In genomic region chr4:77675798-77676197, GRCm38 (mm10) we compare ENCODE assay signal across 16 mouse cellular contexts.
"Had no signal": no experiment of that assay in that cellular context is flagged by ENCODE, and none has a peak within 500 bp of the region (broad histone marks: within the 10 kb centered on the region; RNA-seq: fewer than 3 reads in every experiment).

No protein-coding gene starts in this region.

- H3K27ac ChIP-seq: liver, embryonic 14.5 days; midbrain, embryonic 10.5 days; midbrain, embryonic 12.5 days; midbrain, embryonic 15.5 days; neural tube, embryonic 13.5 days; neural tube, embryonic 15.5 days had no signal

- DNase-seq: lung, adult 18-20 months; lung, embryonic 14.5 days; lung, postnatal 10 days; lung, postnatal 4 days; retina, postnatal 1 day; right cerebral cortex, postnatal 14 days; spleen, adult 18-20 months; thymus, postnatal 14 days; thymus, postnatal 36 days had no signal

- H3K4me3 ChIP-seq: midbrain, embryonic 10.5 days; midbrain, embryonic 12.5 days; midbrain, embryonic 15.5 days; myocyte; neural tube, embryonic 13.5 days; neural tube, embryonic 15.5 days had no signal

- ATAC-seq: midbrain, embryonic 15.5 days had no signal
